Mouse (Mus musculus): ENCODE results near the gene Atxn7l3b. TPM values are rescaled to one million over a fixed set of nuclear protein-coding genes. Genes with fewer than 3 reads are reported as not detected.
"Not testable (repeated sequence)": the region's sequence is repeated elsewhere in the genome, so short reads cannot be mapped to it uniquely, and the experiment has no call there.

Atxn7l3b gene
- 10 to 100 TPM; 27.8 to 40.8 (median 30.6) TPM for polyA plus RNA-seq (2017; shearing (Covaris generic))

DNA sequence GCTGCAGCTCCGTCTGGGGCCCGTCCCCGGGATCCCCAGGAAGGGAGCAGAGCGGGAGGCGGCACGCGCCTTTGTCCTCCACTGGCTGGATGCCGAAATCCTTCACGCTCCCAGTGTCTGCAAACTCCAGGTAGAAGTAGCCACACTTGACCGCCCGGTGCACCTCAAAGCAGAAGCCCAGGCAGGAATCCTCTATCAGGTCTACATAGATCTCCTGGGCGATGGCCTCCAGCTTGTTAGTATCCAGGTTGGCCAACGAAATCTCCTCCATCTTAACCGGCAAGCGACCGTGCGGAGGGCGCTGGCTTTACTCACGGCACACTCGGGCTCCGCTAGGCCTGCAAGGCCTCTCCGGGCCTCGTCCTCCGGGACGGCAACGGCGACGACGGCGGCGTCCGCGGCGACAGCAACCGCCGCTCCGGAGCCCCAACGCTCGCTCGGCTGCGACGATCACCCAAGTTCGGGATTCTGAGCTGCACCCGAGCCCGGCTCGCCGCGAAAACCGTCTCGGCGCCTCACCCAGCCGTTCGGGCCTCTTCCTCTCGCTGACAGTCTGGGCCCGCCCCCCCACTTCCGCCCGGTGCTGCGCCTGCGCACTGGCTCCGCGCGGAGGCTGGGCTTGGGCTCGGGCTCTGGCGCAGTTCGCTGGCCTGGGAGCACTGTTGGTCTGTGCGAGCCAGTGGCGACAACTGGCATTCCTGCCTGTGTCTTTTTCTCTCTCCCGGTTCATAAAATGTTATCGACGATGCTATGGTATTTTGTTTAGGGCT is at the start of gene Atxn7l3b:
Atxn7l3b (minus strand) TSS at position 550 of the 770 bp plus-strand sequence.
- ATAC-seq = peak; percentile 90

DNA sequence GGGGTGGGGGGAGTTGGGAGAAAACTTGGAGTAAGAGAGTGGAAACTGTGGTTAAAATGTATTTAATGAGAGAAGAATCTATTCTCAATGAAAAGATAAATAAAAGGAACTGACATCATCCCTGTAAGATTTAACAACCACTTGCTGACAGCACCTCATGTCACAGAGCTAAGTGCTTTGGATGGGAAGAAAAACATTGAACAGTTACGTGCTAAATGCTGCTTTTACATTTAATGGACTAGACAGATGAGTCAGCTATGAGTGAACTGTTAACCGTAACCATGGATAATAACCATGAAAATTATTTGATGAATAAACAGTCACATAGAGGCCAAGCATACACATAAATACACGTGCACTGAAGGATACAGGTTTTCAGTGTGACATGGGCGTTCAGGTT is 48.8 kb upstream of the Atxn7l3b start:
- ATAC-seq = no peak

DNA sequence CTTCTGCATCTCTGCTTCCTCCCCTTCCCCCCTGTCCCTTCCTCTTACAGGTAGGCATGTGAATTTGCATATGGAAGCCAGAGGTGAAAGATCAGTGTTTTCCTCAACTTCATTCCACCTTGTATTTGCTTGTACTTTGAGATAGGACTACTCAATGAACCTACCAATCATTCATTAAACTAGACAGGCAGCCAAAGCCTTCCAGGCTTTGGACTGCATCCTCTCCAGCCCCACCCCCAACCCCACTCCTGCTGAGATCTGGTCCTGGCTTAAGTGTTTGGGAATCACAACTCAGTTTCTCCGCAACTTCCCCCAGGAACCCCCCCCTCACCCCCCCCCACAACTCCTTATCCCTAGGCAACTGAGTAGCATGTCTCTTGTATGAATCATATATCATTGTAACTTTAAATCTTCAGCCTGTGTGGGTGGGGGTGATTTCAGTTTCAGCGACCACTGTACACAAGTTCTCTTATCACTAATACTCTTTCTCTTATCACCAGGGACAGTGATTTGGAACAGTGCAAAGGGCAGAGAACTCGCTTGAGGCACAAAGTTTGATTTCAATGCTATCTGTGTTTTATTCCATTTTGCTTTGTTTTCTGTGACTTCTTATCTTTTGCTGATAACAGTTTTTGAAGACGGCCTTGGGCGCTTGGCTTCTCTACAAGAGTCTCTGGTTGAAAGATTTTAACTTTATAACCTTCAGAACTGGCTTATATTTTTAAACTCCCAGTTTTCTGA is 44.7 kb upstream of the Atxn7l3b start:
- ATAC-seq = no peak

DNA sequence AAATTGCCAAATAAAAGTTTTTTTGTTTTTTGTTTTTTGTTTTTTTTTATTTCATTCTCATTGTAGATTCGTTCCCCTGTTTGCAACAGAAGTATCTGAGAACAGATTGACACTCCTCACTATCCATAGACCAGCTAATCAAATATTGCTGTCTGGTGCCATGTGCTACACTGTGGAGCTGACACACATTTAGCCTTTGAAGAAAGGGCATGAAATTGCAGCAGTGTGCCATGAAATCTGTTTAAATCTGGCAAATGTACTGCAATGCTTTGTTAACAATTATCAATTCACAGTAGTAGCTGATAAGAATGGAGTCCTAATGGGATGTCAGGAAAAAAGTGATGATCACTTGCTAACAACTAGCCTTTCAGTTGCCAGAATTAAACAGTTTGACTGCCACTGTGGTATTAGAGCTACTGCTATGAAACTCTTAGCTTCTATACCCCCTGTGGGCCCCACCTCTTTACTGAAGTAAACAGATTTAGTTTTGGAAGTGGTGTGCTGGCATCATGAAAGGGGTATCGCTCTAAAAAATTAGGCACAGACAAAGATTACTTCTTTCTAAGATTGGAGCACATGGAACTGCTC is 41.3 kb upstream of the Atxn7l3b start:
- no peak for ATAC-seq

DNA sequence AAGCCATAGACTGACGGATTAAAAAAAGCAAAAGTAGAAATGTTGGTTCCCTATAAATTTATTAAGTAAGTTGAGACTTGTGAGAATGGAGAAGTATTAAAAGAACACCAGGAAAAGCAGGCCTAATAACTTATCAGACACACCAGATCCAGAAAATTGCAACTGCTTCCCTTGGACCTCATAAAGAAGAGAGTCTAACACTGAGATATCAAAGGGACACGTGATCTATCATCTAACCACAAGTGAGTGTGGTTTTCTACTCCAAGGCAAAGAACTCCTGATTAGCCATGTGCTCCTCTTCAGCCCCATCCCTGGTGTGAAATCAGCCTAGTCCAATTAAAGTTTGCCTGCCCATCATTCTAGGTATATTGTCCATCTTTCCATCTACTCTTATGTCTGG is 38.8 kb upstream of the Atxn7l3b start:
- ATAC-seq = no peak

DNA sequence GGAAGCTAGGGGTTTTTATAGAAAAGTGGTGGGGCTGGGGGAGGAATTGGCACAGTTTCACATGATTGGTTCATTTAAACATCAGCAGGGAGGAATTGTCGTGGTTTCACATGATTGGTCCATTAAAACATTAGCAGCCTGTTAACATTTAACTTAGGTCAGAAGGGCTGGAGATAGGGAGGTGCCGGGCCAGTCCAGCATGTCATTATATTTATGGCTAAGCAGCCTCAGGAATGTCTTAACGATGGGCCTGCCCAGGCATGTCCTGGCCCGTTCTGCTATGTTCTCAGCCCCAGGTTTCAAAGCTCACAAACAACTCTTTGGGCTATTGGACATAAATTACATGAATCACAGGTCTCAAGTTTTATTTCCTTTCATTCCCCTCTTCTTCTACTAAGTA is 33.4 kb upstream of the Atxn7l3b start:
- ATAC-seq = not testable (repeated sequence)

DNA sequence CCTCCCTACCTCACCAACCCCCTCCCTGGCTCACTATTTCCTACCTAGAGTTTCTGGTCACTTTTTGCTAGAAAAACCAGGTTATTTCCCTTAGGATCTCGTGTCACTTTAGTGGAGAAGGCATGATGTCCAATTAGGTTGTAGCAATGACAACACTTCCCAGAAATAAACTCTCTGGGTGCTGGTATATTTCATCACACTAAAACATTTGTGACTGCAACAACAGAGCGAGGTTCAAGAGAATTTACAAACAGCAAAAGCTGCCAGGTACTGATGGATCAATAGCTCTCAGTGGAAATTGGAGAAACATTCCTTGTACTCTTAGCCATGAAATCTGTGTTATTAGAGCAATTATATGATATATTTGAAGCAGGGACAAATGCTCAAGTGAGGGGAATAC is 25.3 kb upstream of the Atxn7l3b start:
- ATAC-seq = no peak

DNA sequence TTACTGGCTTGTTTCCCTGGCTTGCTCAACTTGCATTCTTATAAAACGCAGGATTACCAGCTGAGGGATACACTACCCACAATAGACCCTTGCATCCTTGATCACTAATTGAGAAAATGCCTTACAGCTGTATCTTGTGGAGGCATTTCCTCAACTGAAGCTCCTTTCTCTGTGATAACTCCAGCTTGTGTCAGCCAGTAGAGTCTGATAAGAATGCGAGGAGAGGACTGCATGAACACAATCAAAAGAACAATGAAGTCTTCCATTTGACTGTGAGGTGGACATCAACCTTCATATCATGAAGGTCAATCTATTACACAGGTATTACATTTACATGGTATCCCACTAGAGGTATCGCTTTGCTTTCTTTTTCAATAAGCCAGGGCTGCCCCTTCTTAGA is 19.7 kb upstream of the Atxn7l3b start:
- ATAC-seq = no peak

DNA sequence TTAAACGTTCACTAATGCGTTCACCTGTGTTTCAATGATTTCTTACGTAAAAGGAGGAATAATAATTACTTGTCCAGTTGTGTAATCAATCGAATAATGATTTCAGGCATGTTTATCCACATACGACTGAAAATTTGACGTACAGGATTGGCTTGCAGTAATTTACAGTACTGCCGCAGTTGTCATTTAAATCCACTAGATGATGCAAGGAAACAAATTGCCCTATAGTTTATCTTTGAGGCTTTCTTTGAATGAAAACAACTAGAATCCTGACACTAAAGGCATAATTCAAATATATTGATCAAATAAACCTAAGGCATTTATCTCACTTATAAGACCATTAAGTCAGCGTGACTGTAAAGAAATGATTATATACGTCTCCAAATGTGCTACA is 418 bp upstream of the Atxn7l3b start:
- peak; percentile 4 for ATAC-seq

DNA sequence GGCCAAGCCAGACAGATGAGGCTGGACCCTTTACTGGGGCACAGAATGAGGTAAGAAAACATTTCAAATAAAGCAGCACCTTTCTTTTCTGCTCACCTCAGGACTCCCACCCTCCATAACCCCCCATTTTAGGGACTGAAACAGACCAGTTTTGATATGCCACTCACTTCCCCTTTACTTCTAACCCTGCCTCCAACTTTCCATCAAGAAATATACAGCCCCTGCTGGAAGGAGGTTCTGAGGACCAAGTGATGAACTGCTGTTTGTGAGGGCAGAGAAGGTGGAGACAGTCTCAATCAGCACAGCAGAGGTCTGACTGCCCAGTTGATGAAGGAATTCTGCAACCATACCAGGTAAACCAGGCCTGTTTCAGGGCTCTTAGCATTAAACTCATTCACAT is 1.8 kb downstream of the Atxn7l3b start:
- no peak for ATAC-seq

DNA sequence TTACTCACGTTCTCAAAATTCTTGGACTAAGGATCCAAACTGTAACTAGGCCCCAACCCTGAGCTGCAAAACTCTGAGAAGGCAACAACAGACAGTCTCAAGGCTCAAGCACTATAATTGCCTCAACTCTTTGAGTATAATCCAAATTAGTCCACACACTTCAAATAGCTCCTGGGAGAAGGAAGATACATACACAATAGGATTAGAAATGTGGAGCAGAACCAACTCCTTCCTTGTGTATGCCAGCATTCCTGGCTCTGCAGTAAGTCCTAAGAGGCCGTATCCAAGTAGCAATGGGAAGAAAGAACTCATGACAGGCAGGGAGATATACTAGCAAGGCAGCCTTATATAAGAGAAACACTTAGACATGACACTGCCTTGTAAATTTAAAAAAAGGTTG is 2.5 kb downstream of the Atxn7l3b start:
- ATAC-seq = no peak

DNA sequence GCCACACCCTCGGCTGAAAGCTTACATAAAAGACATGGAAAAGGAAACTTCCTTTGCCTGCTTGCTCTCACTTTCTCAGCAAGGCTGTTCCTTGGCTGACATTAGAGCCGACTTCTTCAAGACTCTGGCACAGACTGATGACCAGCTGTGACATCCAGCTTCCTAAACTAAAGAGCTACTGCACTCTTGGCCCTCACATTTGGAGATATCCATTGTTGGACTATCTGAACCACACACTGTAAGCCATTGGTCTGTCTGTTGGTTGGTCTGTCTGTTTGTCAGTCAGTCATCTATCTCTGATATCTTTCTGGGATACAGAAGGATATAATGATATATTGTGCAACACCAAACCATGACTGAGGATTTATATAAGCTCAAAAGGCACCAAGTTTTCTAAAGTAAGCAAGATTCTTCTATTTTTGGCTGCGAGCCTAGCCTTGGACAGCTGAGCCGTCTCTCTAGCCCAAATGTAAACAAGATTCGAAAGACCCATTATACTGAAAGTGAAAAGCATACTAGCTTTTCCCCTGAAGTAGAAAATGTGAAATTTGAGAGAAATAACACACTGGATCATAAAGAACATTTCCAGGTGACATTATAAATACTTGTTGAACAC is 12.1 kb downstream of the Atxn7l3b start:
- ATAC-seq = no peak

DNA sequence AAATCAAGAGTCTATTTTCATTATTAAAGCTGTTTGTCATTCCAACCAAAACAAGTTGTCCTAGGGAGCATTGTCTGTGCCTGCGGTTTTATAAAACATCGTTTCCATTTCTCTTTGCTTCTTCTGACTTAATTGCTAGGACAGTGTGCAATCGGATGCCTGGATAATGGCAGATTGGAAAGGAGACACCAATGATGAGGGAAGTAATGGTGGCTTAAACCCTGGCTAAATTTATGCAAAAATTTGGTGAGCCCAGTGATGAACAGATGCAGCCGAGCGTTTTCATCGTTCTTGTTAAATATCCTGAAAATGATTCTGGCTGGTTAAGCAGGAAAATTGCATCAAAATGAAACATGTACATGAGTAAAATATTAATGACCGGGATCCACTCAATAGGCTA is 28.6 kb downstream of the Atxn7l3b start:
- ATAC-seq = no peak

DNA sequence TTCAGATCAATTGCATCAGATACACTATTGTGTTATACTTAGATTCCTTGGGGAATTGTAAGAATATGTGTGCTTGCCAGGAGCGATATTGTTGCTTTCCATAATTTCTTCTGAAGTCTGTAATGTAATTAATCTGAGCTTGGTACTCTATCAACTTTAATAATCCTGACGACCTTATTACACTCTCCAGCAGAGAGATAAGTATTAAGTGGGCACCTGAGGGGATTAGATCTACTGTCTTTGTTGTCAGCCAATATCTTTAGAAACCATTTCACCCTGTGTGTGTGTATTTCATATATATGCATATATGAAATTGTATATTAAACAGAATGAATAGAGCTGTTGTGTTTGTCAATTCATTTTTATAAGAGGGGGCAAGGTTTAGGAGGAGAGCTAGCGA is 29.0 kb downstream of the Atxn7l3b start:
- ATAC-seq = no peak

DNA sequence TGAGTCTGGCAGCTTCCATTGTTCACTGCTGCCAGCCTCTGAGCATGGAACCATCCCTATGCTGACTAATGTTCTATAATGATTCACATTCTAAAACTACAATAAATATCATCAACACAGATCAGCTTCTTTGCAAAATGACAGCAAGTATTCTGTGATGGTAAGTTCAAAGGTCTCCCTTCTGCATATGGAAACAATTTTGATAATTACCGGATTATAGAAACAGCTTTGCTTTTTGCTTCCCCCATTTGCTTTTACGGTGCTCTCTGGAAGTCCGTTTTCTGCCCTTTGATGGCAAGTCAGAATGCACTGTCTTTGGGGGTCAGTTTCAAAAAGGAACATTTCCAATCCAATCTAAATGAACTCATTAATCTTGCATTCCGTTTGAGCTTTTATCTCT is 32.2 kb downstream of the Atxn7l3b start:
- no peak for ATAC-seq

DNA sequence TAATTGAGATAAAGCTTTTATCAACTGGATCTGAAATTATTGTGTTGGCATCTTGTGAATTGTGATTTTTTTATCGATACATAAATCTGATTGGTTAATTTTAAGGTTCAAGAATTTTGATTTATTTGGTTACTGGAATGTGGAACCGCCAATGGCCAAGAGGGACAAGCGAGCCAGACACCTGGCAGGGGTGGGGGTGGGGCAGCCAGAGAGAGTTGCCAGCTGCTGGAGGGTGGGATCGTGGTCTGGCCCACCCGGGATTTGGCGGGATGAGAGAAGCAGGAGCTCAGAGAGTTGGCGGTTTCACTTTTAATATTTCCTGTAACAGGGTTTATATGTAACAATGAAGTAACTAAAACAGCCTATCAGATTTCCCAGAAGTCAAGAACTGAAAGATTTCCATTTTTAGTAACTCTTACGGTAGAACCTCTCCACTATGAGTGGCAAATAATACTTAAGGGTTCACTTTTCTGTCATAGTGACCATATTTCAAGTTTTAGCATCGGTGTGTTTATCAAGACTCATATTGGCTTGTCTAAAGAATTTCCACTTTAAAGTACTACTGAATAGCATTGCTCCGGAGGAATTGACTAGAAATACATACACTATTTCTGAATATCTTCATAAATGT is 35.1 kb downstream of the Atxn7l3b start:
- no peak for ATAC-seq

DNA sequence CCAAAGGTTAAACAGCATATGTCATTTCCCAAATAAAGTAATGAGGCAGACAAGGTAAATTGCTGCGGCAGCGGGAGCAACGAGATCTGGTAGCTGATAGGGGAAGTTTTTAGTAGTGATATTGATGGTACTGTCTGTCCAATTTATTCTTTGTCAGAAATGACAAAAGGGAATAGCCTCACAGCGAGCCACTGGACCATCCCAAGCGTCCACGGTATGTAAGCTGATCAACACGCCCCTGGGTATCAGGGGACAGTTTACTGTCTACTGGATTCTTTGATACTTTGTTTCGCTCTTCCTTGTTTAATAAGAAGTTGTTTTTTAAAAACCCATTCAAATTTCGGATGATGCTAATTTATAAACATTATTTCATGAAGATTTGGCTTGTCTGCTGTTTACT is 44.7 kb downstream of the Atxn7l3b start:
- no peak for ATAC-seq

DNA sequence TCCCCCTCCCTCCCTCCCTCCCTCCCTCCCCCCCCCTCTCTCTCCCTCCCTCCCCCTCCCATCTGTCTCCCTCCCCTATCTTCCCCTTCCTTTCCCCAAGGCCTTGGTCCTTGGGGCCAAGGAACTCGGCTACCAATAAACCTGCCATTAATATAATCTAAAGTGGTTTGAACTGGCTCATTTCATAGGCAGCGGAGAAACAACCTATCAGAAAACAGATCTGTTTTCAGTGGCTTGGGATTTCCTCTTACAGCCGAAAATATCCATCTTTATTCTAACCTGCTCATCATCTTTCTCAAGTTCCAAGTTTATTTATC is 45.2 kb downstream of the Atxn7l3b start:
- ATAC-seq = no peak

DNA sequence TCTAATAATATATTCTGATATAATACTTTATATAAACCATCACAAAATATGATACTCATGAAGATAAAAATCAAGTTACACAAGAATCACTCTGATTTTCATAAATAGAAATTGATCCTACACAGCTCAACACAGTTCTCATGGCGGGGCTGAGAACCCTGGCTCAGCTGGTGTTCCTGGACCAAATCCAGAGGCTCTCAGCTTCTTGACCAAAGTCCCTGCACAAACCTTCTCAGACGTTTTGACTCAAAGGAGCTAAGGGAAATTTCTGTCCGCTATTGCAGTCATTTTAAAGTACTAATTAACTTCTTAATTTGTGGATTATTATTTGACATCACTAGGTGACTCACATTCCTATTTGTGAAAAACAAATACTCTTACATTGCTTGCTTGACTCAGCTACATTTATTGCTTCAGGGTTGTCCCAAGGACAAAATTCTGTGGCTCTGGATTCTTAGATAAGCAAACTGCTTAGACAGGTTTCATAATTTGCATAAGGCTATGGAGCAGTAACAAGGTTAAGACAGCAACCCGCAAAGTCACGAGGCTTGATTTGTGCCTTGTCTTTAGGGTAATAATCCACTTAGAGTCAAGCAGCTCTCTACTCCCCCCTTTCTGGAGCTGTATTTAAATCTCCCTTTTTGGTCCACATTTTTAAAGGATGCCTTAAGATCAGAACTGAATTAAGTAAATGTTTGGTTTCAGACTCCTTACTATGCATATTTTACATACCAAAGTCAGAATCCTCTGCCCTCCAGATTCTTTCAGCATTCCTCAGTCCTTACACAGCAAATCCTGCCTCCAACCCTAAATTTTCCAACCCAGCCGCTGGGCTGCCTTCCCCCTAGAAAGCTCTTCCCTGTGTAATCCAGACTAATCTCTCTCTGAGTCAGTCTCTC is 45.8 kb downstream of the Atxn7l3b start:
- ATAC-seq = no peak

DNA sequence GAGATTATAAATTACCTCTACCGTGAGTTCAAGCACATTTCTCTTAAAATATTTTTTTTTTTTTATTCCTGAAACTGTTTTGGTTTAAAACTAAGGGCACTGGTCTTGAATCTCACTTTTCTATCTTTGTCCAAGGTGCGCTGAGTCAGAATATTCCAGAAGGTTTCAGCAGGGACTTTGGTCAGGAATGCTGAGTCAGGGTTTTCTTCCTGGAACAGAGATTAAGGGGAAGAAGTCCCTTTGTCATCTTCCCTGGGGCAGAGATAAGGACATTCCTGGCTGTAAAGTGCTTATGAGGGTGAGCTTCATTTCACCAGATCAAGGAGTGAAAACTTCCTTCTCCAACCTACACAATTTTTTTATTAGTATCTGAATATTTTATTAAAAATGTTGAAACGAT is 46.7 kb downstream of the Atxn7l3b start:
- ATAC-seq = no peak

DNA sequence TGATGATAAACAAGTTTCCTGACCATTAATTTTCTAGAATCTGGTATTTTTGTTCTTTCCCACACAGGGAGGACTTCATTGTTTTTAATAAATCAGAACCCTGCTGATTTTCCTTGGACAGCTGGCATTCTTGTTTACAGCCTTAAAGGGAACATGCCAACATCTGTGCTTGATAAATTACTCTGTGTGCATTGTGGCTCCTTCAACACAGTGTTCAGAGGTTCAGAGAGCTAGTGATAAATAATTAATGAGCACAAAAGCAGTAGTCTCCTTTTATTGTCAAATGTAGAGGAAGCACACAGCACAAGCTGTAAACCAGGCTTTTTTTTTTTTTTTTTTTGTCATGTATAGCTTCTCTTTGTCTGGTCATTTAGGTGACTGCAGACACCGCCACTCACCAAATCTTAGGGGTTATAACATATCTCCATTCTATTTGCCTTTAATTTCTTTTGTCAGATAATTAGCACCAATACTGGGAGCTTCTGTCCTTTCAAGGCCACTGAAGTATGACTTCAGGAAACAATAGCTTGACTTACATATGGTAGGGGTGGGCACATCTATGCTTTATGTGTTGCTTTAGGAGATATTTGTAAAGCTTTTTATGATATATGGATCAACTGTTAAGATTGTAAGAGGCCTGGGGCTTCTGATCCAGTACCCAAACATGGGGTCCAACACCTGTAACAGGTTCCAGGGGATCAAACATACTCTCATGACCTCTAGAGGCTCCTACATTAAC is 52.0 kb downstream of the Atxn7l3b start:
- no peak for ATAC-seq
